Mouse (Mus musculus) left cerebral cortex, adult 9 months (tissue): ENCODE results near the gene Mup8.
"Not testable (repeated sequence)": the region's sequence is repeated elsewhere in the genome, so short reads cannot be mapped to it uniquely, and the experiment has no call there.

Experiments
- DNase-seq, 2 experiments: peaks; one replicate each; pipeline ENCODE4 v3.0.0; 2022; ENCODE audit warnings: low spot score in 2 of 2

Gene Mup8

DNA sequence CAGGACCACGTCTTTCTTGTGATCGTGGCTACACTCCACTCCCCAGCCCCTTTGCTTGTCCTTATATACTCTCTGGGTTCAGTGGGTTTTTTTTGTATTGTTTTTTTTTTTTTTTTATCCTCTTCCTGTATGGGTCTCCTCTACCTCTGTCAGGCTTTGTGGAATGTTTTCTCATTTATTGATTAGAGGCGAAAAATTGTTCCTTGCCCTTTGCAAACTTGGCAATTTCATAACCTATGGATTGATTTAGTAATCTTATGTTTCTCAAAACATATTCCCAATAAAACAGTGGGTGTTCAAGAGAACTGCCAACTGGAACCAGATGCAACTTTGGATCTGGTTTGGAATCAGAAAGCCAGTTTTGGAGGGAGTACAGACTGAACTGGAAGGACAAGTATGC lies at the start of gene Mup8:
TSS of gene Mup8 (minus strand) at position 101 of the 400 bp plus-strand sequence.
- DNase-seq = not testable (repeated sequence)

DNA sequence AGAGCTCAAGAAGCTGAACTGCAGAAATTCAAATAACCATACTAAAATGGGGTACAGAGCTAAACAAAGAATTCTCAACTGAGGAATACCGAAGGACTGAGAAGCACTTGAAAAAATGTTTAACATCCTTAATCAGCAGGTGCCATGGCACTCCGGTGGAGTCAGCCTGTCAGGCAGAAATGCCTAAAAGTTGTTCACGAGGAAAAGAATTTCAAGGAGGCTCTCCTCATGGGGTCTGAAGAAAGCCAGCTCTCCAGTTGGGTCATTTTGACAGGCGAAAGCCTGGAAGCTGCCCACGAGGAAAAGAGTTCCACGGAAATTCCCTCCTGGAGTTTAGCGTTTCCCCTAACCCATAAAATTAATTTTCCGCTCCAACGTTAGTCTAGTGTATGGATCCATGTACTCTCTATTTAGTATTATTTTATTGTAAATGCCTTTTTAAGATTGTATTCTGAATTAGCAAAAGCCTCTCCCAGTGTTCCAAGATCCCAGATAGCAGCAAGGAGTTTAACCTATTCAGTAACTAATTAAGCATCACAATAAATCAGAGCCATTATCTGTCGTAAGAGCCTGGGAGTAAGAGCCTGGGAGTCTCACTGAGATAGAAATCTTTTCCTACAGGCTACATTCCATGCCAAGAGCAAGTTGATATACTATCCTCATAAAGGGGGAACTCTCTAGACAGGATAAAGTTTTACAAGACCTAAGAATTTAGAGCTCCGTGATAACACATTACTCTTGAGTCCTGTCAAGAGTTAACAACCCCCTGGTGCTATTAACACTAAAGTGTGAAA lies 43.8 kb upstream of the Mup8 start:
- DNase-seq = not testable (repeated sequence)

- not testable (repeated sequence) for DNase-seq
Measured at GRCm38 (mm10) chr4:60262706-60263105, 40.3 kb upstream of the Mup8 start.
